Mouse (Mus musculus) embryonic facial prominence, embryonic 12.5 days (tissue): Measurements from ENCODE around the gene Adamtsl2. TPM values are rescaled to one million over a fixed set of nuclear protein-coding genes. Genes with fewer than 3 reads are reported as not detected.
A peak's percentile ranks its signal among the peaks of the same experiment; 100 is the strongest.

ENCODE experiments used
- ATAC-seq: fragments of 200-750 bp; cut with Nextera tagmentation; 2 replicates; pipeline ENCODE4 v1.8.0; 2017; ENCODE audit not compliant: insufficient number of reproducible peaks, insufficient read depth, low FRiP score, low TSS enrichment
- H3K27ac ChIP-seq: fragments of 300-500 bp; sonication (generic); 2 replicates; pipeline ENCODE4 v1.5.1; 2016; ENCODE audit warnings: mild to moderate bottlenecking
- H3K27me3 ChIP-seq: fragments of 300-500 bp; sonication (generic); 2 replicates; pipeline ENCODE4 v1.6.1; 2016; ENCODE audit warnings: mild to moderate bottlenecking, moderate library complexity
- H3K36me3 ChIP-seq: fragments of 300-500 bp; sonication (generic); 2 replicates; pipeline ENCODE4 v1.6.1; 2016; ENCODE audit warnings: mild to moderate bottlenecking
- H3K4me1 ChIP-seq: fragments of 300-500 bp; sonication (generic); 2 replicates; pipeline ENCODE4 v1.6.1; 2016
- H3K4me2 ChIP-seq: fragments of 300-500 bp; sonication (generic); replicated peaks from 2 replicates; pipeline ENCODE4 v1.6.1; 2016; ENCODE audit warnings: mild to moderate bottlenecking, moderate library complexity
- H3K4me3 ChIP-seq: fragments of 300-500 bp; sonication (generic); 2 replicates; pipeline ENCODE4 v1.5.1; 2016; ENCODE audit warnings: mild to moderate bottlenecking
- H3K9ac ChIP-seq: fragments of 300-500 bp; sonication (generic); 2 replicates; pipeline ENCODE4 v1.6.1; 2016; ENCODE audit warnings: mild to moderate bottlenecking, moderate library complexity
- H3K9me3 ChIP-seq: fragments of 300-500 bp; sonication (generic); 2 replicates; pipeline ENCODE4 v1.6.1; 2016; ENCODE audit warnings: mild to moderate bottlenecking, moderate library complexity
- WGBS: fragments of 180-500 bp; shearing (Covaris S2); methylation state at CpG from one replicate; pipeline ENCODE4 v1.1.7; 2016; 5-methylcytosine and 5-hydroxymethylcytosine counted together
- polyA plus RNA-seq: library from polyadenylated mRNA; unstranded; fragments of >200 nt; fragmentation: Nextera tagmentation; extraction: Ambion mirVana; gene quantifications from 2 replicates; pipeline ENCODE4 v1.2.1, GENCODE M21; 2016

Gene Adamtsl2
- polyA plus RNA-seq, 1 experiment from 2014 or later = 6.9 TPM

DNA sequence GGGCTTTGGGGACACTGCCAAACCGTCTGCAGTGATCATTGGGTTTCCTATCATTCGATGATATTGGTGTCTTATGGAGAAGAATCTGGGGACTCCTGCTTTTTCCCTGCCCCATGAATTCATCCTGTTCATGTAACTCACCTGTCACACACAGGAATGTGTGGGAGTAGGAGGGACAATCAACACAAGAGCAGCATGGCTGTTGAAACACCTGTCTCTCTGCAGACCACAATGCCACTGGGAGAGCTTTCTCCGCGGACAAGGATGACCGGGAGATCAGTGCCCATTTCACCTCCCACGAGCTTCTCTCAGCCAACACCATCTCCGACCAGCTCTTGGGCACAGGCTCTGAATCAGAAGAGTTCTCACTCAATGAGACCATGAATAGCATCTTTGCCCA is 16.0 kb downstream of the Adamtsl2 start:
- Histone ChIP-seq H3K9ac (no peak overlapping the region), H3K9me3 (no peaks in the 10 kb centered on the region), H3K36me3 (no peaks in the 10 kb centered on the region), H3K27me3 (no peaks in the 10 kb centered on the region; the same call in 1 of the 2 replicates), H3K4me1 (peaks cover 27% of the 10 kb centered on the region), H3K4me3 (no peak overlapping the region), H3K4me2 (no peak overlapping the region), H3K27ac (no peak overlapping the region)
- no peak for ATAC-seq
- WGBS = 91% methylated on average over 7 of the region's 7 CpGs

- no peaks in the 10 kb centered on the region for H3K36me3 ChIP-seq
- no peak overlapping the region for H3K27ac ChIP-seq
- no peak for ATAC-seq
- no peak overlapping the region for H3K4me3 ChIP-seq
- H3K9me3 ChIP-seq = no peaks in the 10 kb centered on the region
- peaks cover 27% of the 10 kb centered on the region for H3K4me1 ChIP-seq
- no peaks in the 10 kb centered on the region; the same call in 1 of the 2 replicates for H3K27me3 ChIP-seq
- no peak overlapping the region for H3K4me2 ChIP-seq
- no peak overlapping the region for H3K9ac ChIP-seq
- WGBS = 59% methylated on average over 13 of the region's 13 CpGs
Measured at GRCm38 (mm10) chr2:27096341-27096981, 17.3 kb downstream of the Adamtsl2 start.

DNA sequence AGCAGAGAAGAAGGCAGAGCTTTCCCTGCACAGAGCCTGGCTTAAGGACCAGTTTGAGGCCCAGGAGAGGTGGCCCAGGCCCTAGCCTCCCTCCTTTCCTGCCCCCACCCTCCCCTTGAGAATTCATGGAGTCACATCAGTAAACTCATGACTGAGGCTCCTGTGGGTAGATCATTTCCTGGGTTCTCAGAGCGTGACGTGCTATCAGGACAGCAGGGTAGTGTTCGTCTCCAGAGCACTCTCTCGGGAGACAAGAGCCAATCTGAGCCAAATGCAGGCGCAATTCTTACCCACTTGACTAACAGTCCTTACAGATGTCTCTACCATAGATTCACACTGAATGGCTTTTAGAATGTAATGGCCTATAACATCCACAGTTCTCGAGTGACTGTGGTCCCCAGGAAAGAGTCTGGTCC is 18.1 kb downstream of the Adamtsl2 start:
- Histone ChIP-seq H3K4me2 (no peak overlapping the region), H3K36me3 (no peaks in the 10 kb centered on the region), H3K4me1 (peaks cover 27% of the 10 kb centered on the region), H3K27me3 (no peaks in the 10 kb centered on the region; the same call in 1 of the 2 replicates), H3K9me3 (no peaks in the 10 kb centered on the region), H3K4me3 (no peak overlapping the region), H3K9ac (no peak overlapping the region), H3K27ac (peak overlapping the region; percentile 46; the same call in 1 of the 2 replicates)
- ATAC-seq = no peak
- 65% methylated on average over 6 of the region's 6 CpGs for WGBS

GRCm38 (mm10) chr2:27097776-27098175 is 18.6 kb downstream of the Adamtsl2 start:
- Histone ChIP-seq H3K9me3 (no peaks in the 10 kb centered on the region), H3K4me3 (no peak overlapping the region), H3K36me3 (no peaks in the 10 kb centered on the region), H3K4me1 (peaks cover 27% of the 10 kb centered on the region), H3K4me2 (no peak overlapping the region), H3K9ac (no peak overlapping the region), H3K27me3 (no peaks in the 10 kb centered on the region; the same call in 1 of the 2 replicates), H3K27ac (peak overlapping the region; percentile 46; the same call in 1 of the 2 replicates)
- 23% methylated on average over 6 of the region's 6 CpGs for WGBS
- ATAC-seq = 0 out of 2 replicates have a peak, but pooled peaks have one; percentile 28

- Histone ChIP-seq H3K9ac (no peak overlapping the region), H3K36me3 (no peaks in the 10 kb centered on the region), H3K27ac (no peak overlapping the region), H3K4me1 (peaks cover 9% of the 10 kb centered on the region), H3K4me3 (no peak overlapping the region), H3K27me3 (peaks cover 4% of the 10 kb centered on the region; the same call in 1 of the 2 replicates), H3K4me2 (no peak overlapping the region), H3K9me3 (no peaks in the 10 kb centered on the region)
- no peak for ATAC-seq
- WGBS = 64% methylated on average over 7 of the region's 7 CpGs
Measured at GRCm38 (mm10) chr2:27103554-27103953, 24.4 kb downstream of the Adamtsl2 start.

DNA sequence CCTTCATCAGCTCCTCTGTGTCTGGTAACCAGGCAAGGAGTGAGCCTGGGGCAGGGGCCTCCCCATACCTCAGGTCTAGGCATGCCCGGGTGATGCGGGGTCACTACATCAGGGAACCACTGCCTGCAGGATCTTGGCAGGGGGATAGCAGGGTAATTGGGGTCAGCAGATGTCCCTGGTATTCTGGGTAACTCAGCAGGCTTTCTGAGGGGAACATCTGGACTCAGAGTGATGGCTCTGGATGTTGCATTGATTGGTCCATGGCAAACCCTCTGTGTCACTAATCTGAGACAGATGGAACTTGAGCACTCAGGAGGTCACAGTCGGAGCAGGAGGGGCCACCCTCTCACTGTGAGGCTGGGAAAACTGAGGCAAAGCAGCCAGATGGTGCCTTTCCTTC is 27.6 kb downstream of the Adamtsl2 start:
- Histone ChIP-seq H3K27ac (no peak overlapping the region), H3K27me3 (0 out of 2 replicates have a peak, but pooled peaks cover 7% of the 10 kb centered on the region), H3K9me3 (no peaks in the 10 kb centered on the region), H3K4me3 (no peak overlapping the region), H3K4me2 (no peak overlapping the region), H3K36me3 (no peaks in the 10 kb centered on the region), H3K4me1 (peaks cover 8% of the 10 kb centered on the region), H3K9ac (no peak overlapping the region)
- ATAC-seq = no peak
- WGBS = 16% methylated on average over 3 of the region's 3 CpGs

- Histone ChIP-seq H3K9ac (no peak overlapping the region), H3K4me3 (no peak overlapping the region), H3K36me3 (no peaks in the 10 kb centered on the region), H3K27ac (no peak overlapping the region), H3K4me1 (peaks cover 8% of the 10 kb centered on the region), H3K4me2 (no peak overlapping the region), H3K9me3 (no peaks in the 10 kb centered on the region), H3K27me3 (0 out of 2 replicates have a peak, but pooled peaks cover 3% of the 10 kb centered on the region)
- 87% methylated on average over 2 of the region's 2 CpGs for WGBS
- no peak for ATAC-seq
Measured at GRCm38 (mm10) chr2:27108144-27108543, 29.0 kb downstream of the Adamtsl2 start.

- no peak overlapping the region for H3K4me3 ChIP-seq
- no peak overlapping the region for H3K27ac ChIP-seq
- H3K9ac ChIP-seq = no peak overlapping the region
- H3K36me3 ChIP-seq = no peaks in the 10 kb centered on the region
- WGBS = 78% methylated on average over 5 of the region's 5 CpGs
- H3K9me3 ChIP-seq = no peaks in the 10 kb centered on the region
- H3K4me1 ChIP-seq = peaks cover 10% of the 10 kb centered on the region
- 0 out of 2 replicates have a peak, but pooled peaks cover 3% of the 10 kb centered on the region for H3K27me3 ChIP-seq
- no peak overlapping the region for H3K4me2 ChIP-seq
- ATAC-seq = no peak
Measured at GRCm38 (mm10) chr2:27109052-27109451, 29.9 kb downstream of the Adamtsl2 start.

DNA sequence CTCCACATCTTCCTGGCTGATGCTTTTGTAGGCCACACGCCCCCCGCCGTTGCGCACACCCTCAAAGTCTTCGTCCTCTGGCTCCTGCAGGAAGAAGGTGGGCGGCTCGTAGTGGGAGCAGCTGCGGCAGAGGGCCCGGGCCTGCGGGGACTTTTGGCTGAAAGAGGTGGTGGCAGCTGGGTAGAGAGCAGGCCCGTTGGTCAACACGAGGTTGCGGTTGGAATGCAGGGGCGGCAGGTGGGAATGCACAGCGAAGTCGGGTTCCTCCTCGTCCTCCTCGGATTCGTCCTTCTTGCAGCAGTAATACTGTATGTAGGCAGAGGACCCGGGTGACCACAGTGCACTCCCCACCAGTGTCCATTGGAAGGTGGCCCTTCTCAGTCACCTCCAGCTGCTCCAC is 33.4 kb downstream of the Adamtsl2 start:
- Histone ChIP-seq H3K4me2 (no peak overlapping the region), H3K9me3 (no peaks in the 10 kb centered on the region), H3K4me1 (0 out of 2 replicates have a peak, but pooled peaks cover 2% of the 10 kb centered on the region), H3K9ac (no peak overlapping the region), H3K4me3 (no peak overlapping the region), H3K27ac (no peak overlapping the region), H3K36me3 (no peaks in the 10 kb centered on the region), H3K27me3 (0 out of 2 replicates have a peak, but pooled peaks cover 3% of the 10 kb centered on the region)
- ATAC-seq = no peak
- 83% methylated on average over 20 of the region's 20 CpGs for WGBS

DNA sequence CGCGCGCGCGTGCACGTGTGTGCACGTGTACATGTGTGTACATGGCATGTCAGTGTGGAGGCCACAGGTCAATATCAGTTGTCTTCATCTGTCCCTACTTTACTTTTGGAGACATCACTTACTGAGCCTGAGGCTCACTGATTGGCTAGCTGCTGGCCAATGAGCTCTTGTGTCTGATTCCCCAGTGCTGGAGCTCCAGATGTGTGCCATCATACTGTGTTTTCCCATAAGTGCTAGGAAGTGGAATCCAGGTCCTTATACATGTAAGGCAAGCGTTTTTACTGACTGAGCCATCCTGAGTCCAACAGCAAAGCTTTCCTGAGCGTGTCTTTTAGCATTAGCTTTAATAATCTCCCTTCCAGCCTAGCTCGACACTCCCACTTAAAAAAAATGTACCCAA is 35.0 kb downstream of the Adamtsl2 start:
- ATAC-seq = no peak
- H3K4me3 ChIP-seq = no peak overlapping the region
- no peaks in the 10 kb centered on the region for H3K9me3 ChIP-seq
- 0 out of 2 replicates have a peak, but pooled peaks cover 2% of the 10 kb centered on the region for H3K4me1 ChIP-seq
- H3K9ac ChIP-seq = no peak overlapping the region
- H3K36me3 ChIP-seq = no peaks in the 10 kb centered on the region
- H3K4me2 ChIP-seq = no peak overlapping the region
- H3K27me3 ChIP-seq = 0 out of 2 replicates have a peak, but pooled peaks cover 3% of the 10 kb centered on the region
- WGBS = 90% methylated on average over 10 of the region's 10 CpGs
- H3K27ac ChIP-seq = no peak overlapping the region

DNA sequence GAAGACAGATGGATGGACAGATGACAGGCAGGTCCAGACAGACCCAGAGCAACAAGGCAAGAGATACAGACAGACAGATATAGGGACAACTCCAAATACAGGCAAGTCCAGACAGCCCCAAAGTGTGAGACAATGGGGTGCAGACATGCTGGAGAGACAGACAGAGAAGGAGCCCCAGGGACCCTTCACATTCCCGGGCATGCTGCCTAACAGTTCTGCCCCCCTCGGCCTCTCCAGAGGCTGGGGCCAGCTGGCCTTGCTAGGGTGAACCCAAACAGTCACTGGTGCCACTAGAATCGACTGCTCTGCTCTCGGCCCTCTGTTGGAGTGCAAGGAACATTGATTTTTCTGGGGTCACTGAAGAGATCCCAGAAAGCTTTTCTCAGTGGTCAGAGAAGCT is 39.3 kb downstream of the Adamtsl2 start:
- no peak for ATAC-seq
- Histone ChIP-seq H3K4me3 (no peak overlapping the region), H3K9ac (no peak overlapping the region), H3K4me1 (peaks cover 29% of the 10 kb centered on the region), H3K9me3 (no peaks in the 10 kb centered on the region), H3K27ac (no peak overlapping the region), H3K36me3 (no peaks in the 10 kb centered on the region), H3K4me2 (no peak overlapping the region), H3K27me3 (no peaks in the 10 kb centered on the region)
- 49% methylated on average over 4 of the region's 4 CpGs for WGBS

DNA sequence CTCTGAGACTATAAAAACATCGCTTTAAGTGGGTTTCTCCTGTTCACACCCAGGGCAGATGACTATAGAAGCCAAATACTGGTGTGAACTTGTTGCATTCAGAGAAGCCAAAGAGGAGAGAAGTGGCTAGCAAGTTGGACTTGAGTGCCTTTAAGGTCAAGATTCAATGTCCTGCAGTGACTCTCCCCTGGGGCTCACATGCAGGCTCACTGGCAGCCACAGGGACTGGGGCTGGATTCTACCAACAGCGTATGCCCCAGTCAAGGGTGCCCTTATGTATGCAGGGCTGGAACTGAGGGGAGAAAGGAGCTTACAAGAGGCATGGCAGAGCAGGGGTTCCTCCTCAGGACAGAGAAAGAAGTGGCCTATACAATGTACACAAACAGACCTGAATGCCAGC is 40.6 kb downstream of the Adamtsl2 start:
- 86% methylated on average over 2 of the region's 2 CpGs for WGBS
- no peak overlapping the region for H3K4me2 ChIP-seq
- H3K27me3 ChIP-seq = no peaks in the 10 kb centered on the region
- H3K9ac ChIP-seq = no peak overlapping the region
- H3K36me3 ChIP-seq = no peaks in the 10 kb centered on the region
- H3K27ac ChIP-seq = no peak overlapping the region
- ATAC-seq = no peak
- H3K4me3 ChIP-seq = no peak overlapping the region
- no peaks in the 10 kb centered on the region for H3K9me3 ChIP-seq
- H3K4me1 ChIP-seq = peaks cover 31% of the 10 kb centered on the region
